Mouse (Mus musculus): ENCODE measurements at regions not wholly inside any gene's neighbourhood (a gene's known extent, or its start where the extent isn't known, plus 50 kb on each side); places are given as distances from the start of the nearest gene placed in this dataset.

DNA sequence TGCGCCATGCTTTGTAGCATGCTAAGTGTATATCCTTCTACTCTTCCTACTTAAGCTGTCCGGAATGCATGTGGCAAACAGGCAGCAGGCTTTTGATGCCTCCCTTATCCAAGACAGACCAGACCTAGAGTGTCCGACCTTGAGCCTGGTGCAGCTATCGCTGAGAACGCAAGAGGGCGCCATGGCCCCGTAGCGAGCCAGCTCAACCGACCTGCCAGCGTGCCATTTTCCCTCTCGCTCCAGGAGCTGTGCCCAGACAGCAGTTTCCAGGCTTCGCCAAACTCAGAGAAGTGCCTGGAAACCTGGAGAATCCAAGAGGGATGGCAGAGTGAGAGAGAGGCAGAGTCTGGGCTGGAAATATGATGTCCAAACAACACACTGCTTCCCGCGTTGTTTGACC, 155.8 kb upstream of the Gm12830 start:
- peak; percentile 89 for DNase-seq (ENCODE audit: low read depth)
- TF ChIP-seq CTCF (IDR thresholded peaks at IDR 0.05; ENCODE audit: borderline replicate concordance, extremely low read depth, insufficient read depth, insufficient read length), result peak; percentile 98
- no peak for TF ChIP-seq POLR2A (IDR thresholded peaks at IDR 0.05; ENCODE audit: borderline replicate concordance, extremely low read depth, insufficient read depth, insufficient read length, poor library complexity, severe bottlenecking)

DNA sequence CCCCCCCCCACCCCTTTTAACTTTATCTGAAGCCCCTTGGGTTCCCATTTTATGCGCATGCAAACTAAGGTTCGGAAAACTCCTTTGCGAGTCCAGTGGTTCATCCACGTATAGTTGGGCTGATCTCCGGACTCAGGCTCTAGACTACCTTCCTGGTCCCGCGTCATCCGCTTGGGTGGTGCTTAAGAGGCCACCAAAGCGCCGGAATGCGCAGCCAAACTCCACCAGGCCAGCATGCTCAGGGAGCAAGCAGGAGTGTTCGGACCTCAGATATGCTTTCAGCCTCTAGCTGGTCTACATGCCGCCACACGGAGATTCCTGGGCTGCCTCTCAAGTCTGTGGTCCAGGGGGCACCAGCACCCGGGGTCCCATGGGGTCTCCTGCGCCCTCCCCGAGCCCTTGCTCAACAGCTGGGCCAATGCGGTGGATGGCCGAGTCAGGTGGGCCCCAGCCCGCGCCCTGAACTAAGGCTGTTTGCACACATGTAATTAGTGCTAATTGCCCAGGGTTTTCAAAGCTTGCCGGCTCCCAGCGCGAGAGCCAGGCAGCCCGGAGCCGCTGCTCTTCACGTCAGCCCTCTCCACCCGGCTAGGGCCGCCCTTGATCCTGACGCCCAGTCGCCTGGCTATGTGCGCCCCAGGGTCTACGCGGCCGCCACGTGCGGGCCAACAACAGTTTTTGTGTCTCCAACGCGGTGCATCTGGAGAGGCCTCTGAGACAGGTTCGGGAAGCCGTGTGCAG, 155.1 kb upstream of the Gm12830 start:
- TF ChIP-seq POLR2A (IDR thresholded peaks at IDR 0.05; ENCODE audit: borderline replicate concordance, extremely low read depth, insufficient read depth, insufficient read length, poor library complexity, severe bottlenecking), result no peak
- TF ChIP-seq CTCF (IDR thresholded peaks at IDR 0.05; ENCODE audit: borderline replicate concordance, extremely low read depth, insufficient read depth, insufficient read length), result no peak
- peak; percentile 59 for DNase-seq (ENCODE audit: low read depth)

DNA sequence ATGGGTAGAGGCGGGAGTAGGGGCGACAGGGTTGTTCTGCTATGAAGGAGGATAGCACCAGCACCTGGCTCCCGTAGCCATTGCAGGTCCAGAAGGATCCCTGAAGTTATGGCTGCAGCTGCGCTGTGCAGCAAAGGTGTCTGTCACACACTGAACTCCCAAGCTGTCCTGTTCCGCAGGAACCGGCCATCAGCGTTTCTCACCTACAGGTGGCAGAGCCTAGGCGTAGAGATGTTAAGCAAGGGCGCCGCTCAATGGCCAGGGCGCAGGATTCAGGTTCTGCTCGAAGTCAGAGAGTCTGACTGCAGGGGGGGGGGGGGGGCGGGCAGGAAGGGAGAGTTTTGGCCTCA, 154.6 kb upstream of the Gm12830 start:
- DNase-seq (ENCODE audit: low read depth), result no peak
- TF ChIP-seq CTCF (IDR thresholded peaks at IDR 0.05; ENCODE audit: borderline replicate concordance, extremely low read depth, insufficient read depth, insufficient read length) (0 out of 2 replicates have a peak, but pooled peaks have one; percentile 8), POLR2A (IDR thresholded peaks at IDR 0.05; ENCODE audit: borderline replicate concordance, extremely low read depth, insufficient read depth, insufficient read length, poor library complexity, severe bottlenecking) (no peak)

DNA sequence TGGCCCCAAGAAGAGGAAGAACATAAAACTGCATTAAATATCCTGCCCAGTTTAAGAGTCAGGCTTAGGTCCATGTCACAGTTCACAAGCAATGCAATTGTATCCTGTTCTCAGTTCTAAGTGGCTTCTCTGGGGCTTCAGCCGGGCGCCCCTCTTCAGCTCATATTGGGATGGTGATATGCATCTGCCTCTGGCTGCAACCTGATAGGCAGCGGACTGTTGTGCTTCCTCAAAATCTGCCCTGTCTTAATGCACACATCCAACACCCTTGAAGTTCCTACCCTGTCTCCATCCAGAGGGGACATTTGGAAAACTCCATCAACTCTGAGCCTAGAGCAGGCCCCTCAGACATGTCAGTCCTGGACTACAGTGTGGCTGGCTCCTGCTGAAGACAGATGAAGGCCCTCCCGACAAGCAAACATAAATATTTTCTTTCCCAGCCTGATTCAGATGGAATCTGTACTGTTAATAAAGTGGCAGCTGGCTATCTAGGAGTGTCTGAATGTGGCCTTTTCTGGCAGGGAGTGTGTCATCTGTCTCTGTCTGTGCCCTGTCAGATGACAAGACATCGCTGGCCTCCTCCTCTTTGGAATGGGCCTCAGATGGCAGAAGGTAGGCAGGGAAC, 149.3 kb upstream of the Gm12830 start:
- no peak for TF ChIP-seq CTCF (IDR thresholded peaks at IDR 0.05; ENCODE audit: borderline replicate concordance, extremely low read depth, insufficient read depth, insufficient read length)
- DNase-seq (ENCODE audit: low read depth), result no peak

DNA sequence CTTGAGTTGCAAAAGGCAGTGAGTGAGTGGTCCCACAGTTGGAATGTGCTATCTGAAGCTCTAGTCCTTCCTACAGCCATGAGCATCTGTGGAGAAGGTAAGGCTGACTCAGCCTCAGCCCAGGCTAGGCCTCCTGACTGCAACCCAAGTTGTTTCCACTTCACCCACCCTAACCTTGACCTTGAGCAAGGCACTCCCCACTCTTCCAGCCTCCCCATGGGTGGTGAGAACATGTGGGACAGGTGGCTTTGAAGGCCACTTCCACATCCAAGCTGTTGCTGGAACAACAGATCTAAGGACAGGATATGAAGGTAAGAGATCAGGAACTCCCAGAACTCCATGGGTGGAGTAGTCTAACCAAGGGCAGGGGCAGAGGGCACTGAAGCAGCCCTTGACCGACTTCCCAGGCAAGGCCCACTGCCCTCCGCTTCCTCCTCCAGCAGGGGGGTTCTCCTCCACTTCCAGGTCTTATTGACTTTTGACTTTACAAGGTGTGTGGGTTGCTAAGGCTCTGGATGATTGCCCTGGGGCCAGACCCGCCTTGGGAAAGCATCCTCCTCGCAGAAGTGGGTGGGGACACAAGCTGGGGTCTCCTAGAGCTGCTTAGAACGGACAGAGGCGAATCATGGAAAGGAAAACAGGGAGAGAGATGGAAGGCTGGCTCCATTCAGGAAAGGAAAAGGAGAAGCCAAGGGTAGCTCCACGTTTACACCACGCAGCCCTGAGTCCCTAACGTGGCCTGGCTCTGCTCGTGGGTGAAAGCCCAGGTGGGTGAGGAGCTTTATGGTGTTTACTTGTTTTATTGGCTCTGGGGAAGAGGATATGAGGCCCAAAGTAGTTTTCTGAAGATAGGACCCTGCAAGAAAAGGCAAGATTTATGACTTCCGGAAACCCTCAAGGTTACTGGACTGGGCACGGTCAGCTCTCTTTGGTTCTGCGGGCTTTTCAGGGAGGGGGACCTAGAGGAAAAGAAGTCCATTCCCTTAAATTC, 144.3 kb upstream of the Gm12830 start:
- no peak for DNase-seq (ENCODE audit: low read depth)
- TF ChIP-seq CTCF (IDR thresholded peaks at IDR 0.05; ENCODE audit: borderline replicate concordance, extremely low read depth, insufficient read depth, insufficient read length), result no peak
- no peak for TF ChIP-seq POLR2A (IDR thresholded peaks at IDR 0.05; ENCODE audit: borderline replicate concordance, extremely low read depth, insufficient read depth, insufficient read length, poor library complexity, severe bottlenecking)

DNA sequence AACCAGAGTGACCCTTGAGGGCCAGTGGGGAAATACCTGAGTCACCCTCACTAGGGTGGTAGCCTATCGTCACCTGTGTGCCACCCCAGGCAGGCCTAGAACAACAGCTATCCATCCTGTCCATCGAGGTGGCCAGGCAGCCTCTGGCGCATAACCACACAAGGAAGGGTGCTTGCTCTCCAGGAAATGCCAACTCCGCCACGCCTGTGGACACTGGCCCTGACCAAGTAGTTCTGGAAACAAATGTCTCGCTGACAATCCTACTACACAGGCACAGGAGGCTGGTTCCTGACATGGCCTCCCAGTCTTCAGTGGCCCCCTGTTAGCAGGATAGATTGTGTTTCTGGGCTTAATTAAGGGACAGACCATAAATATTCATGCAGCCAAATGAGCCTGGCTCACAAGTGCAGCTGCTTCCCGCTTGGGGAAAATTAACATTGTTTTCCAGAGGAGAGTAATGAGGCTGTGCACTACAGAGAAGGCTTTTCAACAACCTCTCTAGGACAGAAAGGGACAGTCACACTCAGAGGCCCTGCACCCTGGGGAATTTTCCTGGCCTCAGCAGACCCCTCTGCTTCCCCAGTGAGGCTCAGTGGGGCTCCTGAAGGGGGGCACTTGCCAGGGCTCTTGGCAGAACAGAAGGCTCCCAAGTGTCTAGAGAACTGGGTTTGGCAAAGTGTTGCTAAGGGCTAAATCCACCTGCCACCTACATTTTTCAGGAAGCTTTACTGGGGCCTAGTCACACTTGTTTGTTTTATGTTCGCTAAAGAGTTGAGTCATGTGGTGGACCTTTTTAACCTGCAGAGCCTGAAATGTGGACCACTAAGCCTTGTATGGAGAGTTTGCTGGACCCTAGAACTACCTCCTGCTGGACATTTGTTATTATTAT, 143.2 kb upstream of the Gm12830 start:
- TF ChIP-seq CTCF (IDR thresholded peaks at IDR 0.05; ENCODE audit: borderline replicate concordance, extremely low read depth, insufficient read depth, insufficient read length) (no peak), POLR2A (IDR thresholded peaks at IDR 0.05; ENCODE audit: borderline replicate concordance, extremely low read depth, insufficient read depth, insufficient read length, poor library complexity, severe bottlenecking) (no peak)
- DNase-seq (ENCODE audit: low read depth), result peak; percentile 94

DNA sequence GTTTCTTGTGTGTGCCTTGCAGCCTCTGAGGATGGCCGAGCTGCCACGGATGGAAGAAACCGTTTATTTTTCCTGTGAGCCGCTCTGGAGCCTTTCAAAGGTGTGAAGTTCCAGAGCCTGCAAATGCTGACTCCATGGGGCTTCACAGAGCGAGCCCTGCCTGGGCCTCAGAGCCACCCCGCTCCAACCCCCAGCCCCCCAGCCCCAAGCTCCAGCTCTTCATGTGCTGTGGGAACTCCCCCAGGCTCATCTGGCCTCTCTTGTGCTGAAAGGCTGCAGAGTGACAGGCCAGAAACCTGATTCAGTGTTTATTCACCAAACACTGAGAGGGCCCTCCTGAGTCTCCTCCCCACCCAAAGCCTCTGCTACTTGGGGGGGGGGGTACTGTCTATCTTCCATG, 141.2 kb upstream of the Gm12830 start:
- TF ChIP-seq CTCF (IDR thresholded peaks at IDR 0.05; ENCODE audit: borderline replicate concordance, extremely low read depth, insufficient read depth, insufficient read length), result no peak
- no peak for TF ChIP-seq POLR2A (IDR thresholded peaks at IDR 0.05; ENCODE audit: borderline replicate concordance, extremely low read depth, insufficient read depth, insufficient read length, poor library complexity, severe bottlenecking)
- DNase-seq (ENCODE audit: low read depth), result peak; percentile 39

DNA sequence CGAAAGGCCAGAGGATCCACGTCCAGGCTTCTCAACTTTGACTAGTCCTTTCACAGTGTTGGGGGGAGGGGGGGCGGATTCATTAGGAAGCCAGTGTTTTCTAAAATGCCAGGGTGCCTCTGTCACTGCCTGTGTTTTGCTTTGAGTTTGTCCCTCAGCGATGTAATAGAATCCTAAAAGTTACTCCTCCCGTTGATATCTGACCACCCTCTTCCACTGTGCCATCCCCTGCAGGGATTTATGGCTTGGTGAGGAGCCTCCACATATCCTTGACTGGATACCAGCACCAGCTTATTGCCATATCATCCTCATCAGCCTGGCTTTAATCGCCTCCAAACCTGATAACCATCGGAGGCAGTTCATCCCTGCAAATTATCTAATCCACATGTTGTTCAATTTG, 138.6 kb upstream of the Gm12830 start:
- DNase-seq (ENCODE audit: low read depth), result no peak
- TF ChIP-seq CTCF (IDR thresholded peaks at IDR 0.05; ENCODE audit: borderline replicate concordance, extremely low read depth, insufficient read depth, insufficient read length) (no peak), POLR2A (IDR thresholded peaks at IDR 0.05; ENCODE audit: borderline replicate concordance, extremely low read depth, insufficient read depth, insufficient read length, poor library complexity, severe bottlenecking) (no peak)

DNA sequence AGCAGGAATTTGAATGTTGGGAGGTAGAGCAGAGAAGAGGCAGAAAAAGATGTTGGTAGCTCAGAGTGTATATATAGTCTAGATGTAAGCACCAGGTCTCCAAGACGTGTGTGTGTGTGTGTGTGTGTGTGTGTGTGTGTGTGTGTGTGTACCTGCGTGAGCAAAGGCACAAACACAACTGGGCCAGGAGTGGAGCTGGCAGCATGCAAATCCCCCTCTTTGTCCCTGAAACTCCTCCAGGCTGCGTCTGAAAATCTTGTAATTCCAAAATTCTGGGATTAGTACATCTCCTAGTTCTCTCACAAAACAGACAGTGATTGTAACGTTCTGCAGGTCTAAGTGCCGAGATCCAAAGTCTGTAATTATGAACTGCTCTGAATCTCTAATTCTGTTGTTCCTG, 137.8 kb upstream of the Gm12830 start:
- TF ChIP-seq POLR2A (IDR thresholded peaks at IDR 0.05; ENCODE audit: borderline replicate concordance, extremely low read depth, insufficient read depth, insufficient read length, poor library complexity, severe bottlenecking), result no peak
- no peak for TF ChIP-seq CTCF (IDR thresholded peaks at IDR 0.05; ENCODE audit: borderline replicate concordance, extremely low read depth, insufficient read depth, insufficient read length)
- no peak for DNase-seq (ENCODE audit: low read depth)

DNA sequence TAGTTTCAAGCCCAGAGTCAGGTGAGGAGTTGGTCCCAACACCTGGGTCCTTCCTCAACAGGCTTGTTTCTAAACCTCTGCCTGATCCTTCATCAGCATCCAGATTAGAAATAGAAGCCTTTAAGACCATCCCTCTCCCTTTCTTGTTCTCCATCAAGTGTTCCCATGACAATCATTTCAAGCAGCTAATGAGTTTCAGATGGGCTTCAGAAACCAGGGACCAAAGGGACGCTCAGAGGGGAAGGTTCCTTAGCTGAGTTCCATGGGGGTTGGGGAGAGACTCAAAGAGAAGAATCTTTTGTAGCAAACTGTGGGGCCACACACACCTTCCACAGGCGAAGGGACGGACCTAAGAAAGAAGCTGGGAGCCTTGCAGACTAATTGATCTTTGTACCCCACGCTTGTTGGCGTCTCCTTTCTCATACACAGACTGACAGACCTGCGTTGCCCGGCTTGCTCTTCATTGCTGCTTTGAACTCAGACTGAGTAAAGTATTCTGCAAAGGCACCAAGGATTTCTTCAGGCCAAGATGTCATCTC, 136.6 kb upstream of the Gm12830 start:
- no peak for DNase-seq (ENCODE audit: low read depth)
- TF ChIP-seq CTCF (IDR thresholded peaks at IDR 0.05; ENCODE audit: borderline replicate concordance, extremely low read depth, insufficient read depth, insufficient read length) (no peak), POLR2A (IDR thresholded peaks at IDR 0.05; ENCODE audit: borderline replicate concordance, extremely low read depth, insufficient read depth, insufficient read length, poor library complexity, severe bottlenecking) (no peak)

All from brain, embryonic 14.5 days (tissue).